Mouse (Mus musculus) myocyte (in vitro differentiated cells): Measurements from ENCODE around the gene Kdelr2. TPM values are rescaled to one million over a fixed set of nuclear protein-coding genes. Genes with fewer than 3 reads are reported as not detected.

Experiments
- H3K27me3 ChIP-seq: one replicate; pipeline ENCODE4 v1.6.1; 2011; ENCODE audit not compliant: control insufficient read depth, insufficient read depth, insufficient read length
- H3K36me3 ChIP-seq: one replicate; pipeline ENCODE4 v1.6.1; 2011; ENCODE audit not compliant: control insufficient read depth, insufficient read depth
- H3K4me2 ChIP-seq: one replicate; pipeline ENCODE4 v1.6.1; 2011; ENCODE audit warnings: low read depth, control low read depth
- H3K4me3 ChIP-seq: one replicate; pipeline ENCODE4 v1.5.1; 2011; ENCODE audit warnings: mild to moderate bottlenecking, control low read depth, moderate library complexity
- H3K79me2 ChIP-seq: one replicate; pipeline ENCODE4 v1.6.1; 2011; ENCODE audit not compliant: control insufficient read depth, insufficient read depth
- H3ac ChIP-seq: one replicate; pipeline ENCODE4 v1.6.1; 2011; ENCODE audit not compliant: control insufficient read depth, insufficient read length
- CEBPB ChIP-seq: IDR thresholded peaks from 2 replicates; pipeline ENCODE4 v1.6.1; 2011; ENCODE audit warnings: mild to moderate bottlenecking, moderate library complexity; ENCODE audit not compliant: poor library complexity, insufficient read depth, severe bottlenecking
- E2F4 ChIP-seq: IDR thresholded peaks from one replicate; pipeline ENCODE4 v1.6.1; 2011; ENCODE audit warnings: mild to moderate bottlenecking, control low read depth, moderate library complexity; ENCODE audit not compliant: insufficient read depth
- MAX ChIP-seq: IDR thresholded peaks from one replicate; pipeline ENCODE4 v1.6.1; 2011; ENCODE audit warnings: low read depth, mild to moderate bottlenecking, control low read depth
- MYOD1 ChIP-seq, 3 experiments: IDR thresholded peaks; one replicate each; pipeline ENCODE4 v1.6.1; 2011; ENCODE audit warnings: control low read depth in 2 of 3, low read depth in 2 of 3, mild to moderate bottlenecking in 2 of 3, moderate library complexity in 1 of 3; ENCODE audit not compliant: insufficient read length in 2 of 3, control insufficient read depth in 1 of 3
- MYOG ChIP-seq, 3 experiments: IDR thresholded peaks; one replicate each; pipeline ENCODE4 v1.6.1; 2011; ENCODE audit warnings: control low read depth in 2 of 3, low read depth in 2 of 3, mild to moderate bottlenecking in 2 of 3; ENCODE audit not compliant: insufficient read length in 2 of 3, control insufficient read depth in 1 of 3, insufficient read depth in 1 of 3
- POLR2A ChIP-seq: IDR thresholded peaks from one replicate; pipeline ENCODE4 v1.6.1; 2011; ENCODE audit warnings: low read depth, mild to moderate bottlenecking, control low read depth, moderate library complexity; ENCODE audit not compliant: insufficient read length
- POLR2AphosphoS2 ChIP-seq: IDR thresholded peaks from one replicate; pipeline ENCODE4 v1.6.1; 2011; ENCODE audit warnings: low read depth, control low read depth; ENCODE audit not compliant: insufficient read length
- REST ChIP-seq: IDR thresholded peaks from one replicate; pipeline ENCODE4 v1.6.1; 2011; ENCODE audit warnings: mild to moderate bottlenecking, control low read depth, moderate library complexity; ENCODE audit not compliant: insufficient read depth, insufficient read length
- SRF ChIP-seq: IDR thresholded peaks from one replicate; pipeline ENCODE4 v1.6.1; 2011; ENCODE audit warnings: low read depth; ENCODE audit not compliant: control insufficient read depth, insufficient read length
- TCF12 ChIP-seq: IDR thresholded peaks from one replicate; pipeline ENCODE4 v1.6.1; 2011; ENCODE audit warnings: mild to moderate bottlenecking, control low read depth; ENCODE audit not compliant: poor library complexity, insufficient read depth, severe bottlenecking
- TCF3 ChIP-seq: IDR thresholded peaks from one replicate; pipeline ENCODE4 v1.6.1; 2011; ENCODE audit warnings: low read depth, control low read depth; ENCODE audit not compliant: insufficient read length
- USF1 ChIP-seq: IDR thresholded peaks from one replicate; pipeline ENCODE4 v1.6.1; 2011; ENCODE audit warnings: low read depth, mild to moderate bottlenecking, control low read depth, moderate library complexity
- polyA plus RNA-seq: library from polyadenylated mRNA; unstranded; fragments of >200 nt; fragmentation: generic; extraction: Trizol; gene quantifications from one replicate; pipeline ENCODE4 v1.2.1, GENCODE M21; 2012; ENCODE audit warnings: missing spikeins

Kdelr2 gene
- polyA plus RNA-seq = 88.2 TPM

GRCm38 (mm10) chr5:143403221-143404147, at the start of gene Kdelr2:
TSS of gene Kdelr2 (plus strand) at chr5:143403838.
- H3K4me2 ChIP-seq = peak within 1 kb of the TSS; percentile 80
- peaks cover 47% of the 10 kb centered on the region for H3K79me2 ChIP-seq
- peak within 1 kb of the TSS; percentile 86 for H3ac ChIP-seq
- peaks cover 15% of the 10 kb centered on the region for H3K36me3 ChIP-seq
- H3K27me3 ChIP-seq = no peaks in the 10 kb centered on the region
- H3K4me3 ChIP-seq = peak within 1 kb of the TSS; percentile 73
- TF ChIP-seq MYOD1 (IDR thresholded peaks at IDR 0.05; ENCODE audit: control insufficient read depth in 1 of 3, insufficient read length in 2 of 3, low read depth in 2 of 3) (peak in 1 of 3 experiments; percentile 20), MYOG (IDR thresholded peaks at IDR 0.05; ENCODE audit: control insufficient read depth in 1 of 3, insufficient read depth in 1 of 3, insufficient read length in 2 of 3, low read depth in 2 of 3) (peak in 2 of 3 experiments; percentile 8 to 29), E2F4 (no peak), SRF (peak; percentile 63), POLR2A (peak; percentile 97), TCF3 (no peak), CEBPB (no peak), TCF12 (no peak), MAX (no peak), REST (no peak), USF1 (no peak), POLR2AphosphoS2 (peak; percentile 92)

- peaks cover 48% of the 10 kb centered on the region for H3K27me3 ChIP-seq
- H3K4me3 ChIP-seq = no peak overlapping the region
- H3K79me2 ChIP-seq = no peaks in the 10 kb centered on the region
- TF ChIP-seq CEBPB (no peak), USF1 (no peak), SRF (no peak), TCF12 (no peak), REST (no peak), MAX (no peak), TCF3 (no peak), MYOD1 (IDR thresholded peaks at IDR 0.05; ENCODE audit: control insufficient read depth in 1 of 3, insufficient read length in 2 of 3, low read depth in 2 of 3) (no peak), MYOG (IDR thresholded peaks at IDR 0.05; ENCODE audit: control insufficient read depth in 1 of 3, insufficient read depth in 1 of 3, insufficient read length in 2 of 3, low read depth in 2 of 3) (no peak), POLR2AphosphoS2 (no peak), E2F4 (no peak), POLR2A (no peak)
- no peaks in the 10 kb centered on the region for H3K36me3 ChIP-seq
- no peak overlapping the region for H3ac ChIP-seq
- no peak overlapping the region for H3K4me2 ChIP-seq
Measured at GRCm38 (mm10) chr5:143356017-143356416, 47.6 kb upstream of the Kdelr2 start.

GRCm38 (mm10) chr5:143356686-143357388, 46.8 kb upstream of the Kdelr2 start, which contains the start of gene Grid2ip:
TSS of gene Grid2ip (plus strand) at chr5:143357338.
- H3K4me3 ChIP-seq = no peak within 1 kb of the TSS
- H3K36me3 ChIP-seq = no peaks in the 10 kb centered on the region
- no peaks in the 10 kb centered on the region for H3K79me2 ChIP-seq
- TF ChIP-seq MYOG (IDR thresholded peaks at IDR 0.05; ENCODE audit: control insufficient read depth in 1 of 3, insufficient read depth in 1 of 3, insufficient read length in 2 of 3, low read depth in 2 of 3) (no peak), CEBPB (no peak), REST (no peak), TCF12 (no peak), TCF3 (no peak), MYOD1 (IDR thresholded peaks at IDR 0.05; ENCODE audit: control insufficient read depth in 1 of 3, insufficient read length in 2 of 3, low read depth in 2 of 3) (no peak), POLR2A (no peak), MAX (no peak), USF1 (no peak), E2F4 (no peak), SRF (no peak)
- no peak within 1 kb of the TSS for H3K4me2 ChIP-seq
- H3K27me3 ChIP-seq = peaks cover 48% of the 10 kb centered on the region
- H3ac ChIP-seq = no peak within 1 kb of the TSS

GRCm38 (mm10) chr5:143357564-143357963, 46.1 kb upstream of the Kdelr2 start:
- H3K4me2 ChIP-seq = no peak overlapping the region
- H3K4me3 ChIP-seq = no peak overlapping the region
- H3K27me3 ChIP-seq = peaks cover 52% of the 10 kb centered on the region
- H3ac ChIP-seq = no peak overlapping the region
- H3K36me3 ChIP-seq = no peaks in the 10 kb centered on the region
- H3K79me2 ChIP-seq = no peaks in the 10 kb centered on the region
- no peak for TF ChIP-seq USF1
- TF ChIP-seq TCF12 = no peak
- no peak for TF ChIP-seq TCF3
- no peak for TF ChIP-seq CEBPB
- no peak for TF ChIP-seq SRF
- TF ChIP-seq MYOD1 (IDR thresholded peaks at IDR 0.05; ENCODE audit: control insufficient read depth in 1 of 3, insufficient read length in 2 of 3, low read depth in 2 of 3) = no peak
- no peak for TF ChIP-seq REST
- TF ChIP-seq POLR2AphosphoS2 = no peak
- no peak for TF ChIP-seq POLR2A
- TF ChIP-seq MYOG (IDR thresholded peaks at IDR 0.05; ENCODE audit: control insufficient read depth in 1 of 3, insufficient read depth in 1 of 3, insufficient read length in 2 of 3, low read depth in 2 of 3) = no peak
- no peak for TF ChIP-seq E2F4
- no peak for TF ChIP-seq MAX
